Mouse (Mus musculus) heart, postnatal 0 days (tissue): Measurements from ENCODE around the gene Ctsll3. TPM values are rescaled to one million over a fixed set of nuclear protein-coding genes. Genes with fewer than 3 reads are reported as not detected.
A peak's percentile ranks its signal among the peaks of the same experiment; 100 is the strongest.

Experiments
- ATAC-seq: fragments of 200-750 bp; cut with Nextera tagmentation; 2 replicates; pipeline ENCODE4 v1.8.0; 2017; ENCODE audit warnings: low read depth, moderate number of reproducible peaks, moderate library complexity; ENCODE audit not compliant: insufficient read depth
- DNase-seq: peaks from one replicate; pipeline ENCODE4 v3.0.0-alpha.2; 2016; ENCODE audit warnings: low spot score
- H3K27ac ChIP-seq: fragments of 300-500 bp; sonication (generic); 2 replicates; pipeline ENCODE4 v1.5.1; 2014; ENCODE audit warnings: low read depth, mild to moderate bottlenecking
- H3K27me3 ChIP-seq: fragments of 300-500 bp; sonication (generic); 2 replicates; pipeline ENCODE4 v1.6.1; 2014; ENCODE audit warnings: low read length, mixed read lengths; ENCODE audit not compliant: control insufficient read depth, insufficient read depth
- H3K36me3 ChIP-seq: fragments of 300-500 bp; sonication (generic); replicated peaks from 2 replicates; pipeline ENCODE4 v1.6.1; 2014; ENCODE audit warnings: low read length, mixed read lengths; ENCODE audit not compliant: control insufficient read depth, insufficient read depth
- H3K4me1 ChIP-seq: fragments of 300-500 bp; sonication (generic); 2 replicates; pipeline ENCODE4 v1.6.1; 2014; ENCODE audit warnings: antibody characterized with exemption; ENCODE audit not compliant: control insufficient read depth, insufficient read depth
- H3K4me2 ChIP-seq: fragments of 300-500 bp; sonication (generic); 2 replicates; pipeline ENCODE4 v1.6.1; 2014; ENCODE audit warnings: low read depth, mild to moderate bottlenecking, low read length, moderate library complexity
- H3K4me3 ChIP-seq: fragments of 300-500 bp; sonication (generic); 2 replicates; pipeline ENCODE4 v1.5.1; 2014; ENCODE audit warnings: low read depth, low read length
- H3K9ac ChIP-seq: fragments of 300-500 bp; sonication (generic); replicated peaks from 2 replicates; pipeline ENCODE4 v1.6.1; 2014; ENCODE audit warnings: low read depth, low read length, mixed read lengths
- H3K9me3 ChIP-seq: fragments of 300-500 bp; sonication (generic); replicated peaks from 2 replicates; pipeline ENCODE4 v1.6.1; 2016; ENCODE audit warnings: low read length; ENCODE audit not compliant: control insufficient read depth
- CTCF ChIP-seq: IDR thresholded peaks from 2 replicates; pipeline ENCODE4 v1.5.1; 2016; ENCODE audit warnings: antibody characterized with exemption, control low read depth, low read depth
- EP300 ChIP-seq: IDR thresholded peaks from 2 replicates; pipeline ENCODE4 v1.6.1; 2016; ENCODE audit warnings: antibody characterized with exemption, low read depth
- WGBS: fragments of 180-500 bp; shearing (Covaris S2); extraction: QIAGEN DNeasy Blood & Tissue Kit; methylation state at CpG from one replicate; pipeline ENCODE4 v1.1.7; 2014; 5-methylcytosine and 5-hydroxymethylcytosine counted together
- polyA plus RNA-seq: library from polyadenylated mRNA; unstranded; fragments of >200 nt; fragmentation: Nextera tagmentation; extraction: Ambion mirVana; gene quantifications from 2 replicates; pipeline ENCODE4 v1.2.1, GENCODE M21; 2015
- total RNA-seq: library from RNA; depleted of rRNA; stranded (reverse); fragments of >200 nt; gene quantifications from 2 replicates; pipeline ENCODE4 v1.2.3, GENCODE M21; 2014; ENCODE audit warnings: low replicate concordance

Ctsll3 gene
- total and polyA plus RNA-seq, 2 experiments from 2014 or later: not detected

DNA sequence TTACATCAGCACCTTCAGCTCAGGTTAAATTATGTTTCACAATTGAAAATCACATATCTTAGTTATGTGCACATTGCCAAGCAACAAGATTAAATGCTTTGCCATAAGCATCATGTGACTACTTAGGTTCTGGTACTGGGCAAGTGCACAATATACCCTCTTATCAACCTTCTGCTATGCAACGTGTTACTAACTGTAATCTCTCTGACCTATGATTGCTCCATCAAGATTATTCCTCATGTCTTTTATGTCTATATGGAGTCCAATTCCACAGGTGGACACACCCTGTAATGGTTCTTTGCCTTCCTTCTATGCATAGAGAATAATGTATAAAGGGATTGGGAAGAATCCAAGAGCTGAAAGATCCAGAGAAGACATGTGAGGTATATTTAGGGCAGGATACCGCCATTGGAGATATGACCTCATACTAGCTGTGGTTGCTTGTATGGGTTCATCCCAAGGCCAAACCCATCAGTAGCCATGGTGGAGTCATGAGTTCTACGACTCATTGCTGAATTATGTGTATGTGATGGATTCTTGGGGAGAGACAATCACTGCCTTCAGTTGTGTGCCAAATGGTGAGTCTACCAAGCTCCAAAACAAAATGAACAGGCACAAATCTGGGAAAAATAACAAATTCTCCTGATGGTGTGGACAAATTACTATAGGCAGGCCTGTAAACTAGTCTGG, 18.0 kb upstream of the Ctsll3 start:
- H3K9ac ChIP-seq: no peak overlapping the region
- no peak overlapping the region for H3K4me3 ChIP-seq
- H3K27me3 ChIP-seq: no peaks in the 10 kb centered on the region
- no peaks in the 10 kb centered on the region for H3K4me1 ChIP-seq
- DNase-seq (no peak), ATAC-seq (no peak)
- no peak for TF ChIP-seq EP300
- no peak for TF ChIP-seq CTCF
- no peak overlapping the region for H3K27ac ChIP-seq
- H3K9me3 ChIP-seq: no peaks in the 10 kb centered on the region
- no peak overlapping the region for H3K4me2 ChIP-seq
- WGBS: 47% methylated on average over 3 of the region's 3 CpGs
- no peaks in the 10 kb centered on the region for H3K36me3 ChIP-seq

DNA sequence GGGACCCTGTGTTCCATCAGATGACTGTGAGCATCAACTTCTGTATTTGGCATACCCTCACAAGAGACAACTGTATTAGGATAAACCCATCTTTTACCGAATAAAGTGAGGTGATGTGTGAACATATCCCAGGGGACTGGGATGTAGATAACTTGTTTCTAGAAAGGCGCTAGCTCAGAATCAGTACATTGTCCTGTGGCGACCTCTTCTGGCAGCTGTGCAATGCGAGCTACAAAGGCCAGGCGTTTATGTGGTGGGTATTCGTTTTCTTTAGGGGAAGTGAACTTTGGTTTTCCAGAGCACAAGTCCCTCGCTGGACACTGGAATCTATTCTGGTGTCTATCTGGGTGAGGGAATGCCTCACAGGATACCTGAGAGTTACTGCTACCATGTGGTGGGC, 16.8 kb upstream of the Ctsll3 start:
- no peaks in the 10 kb centered on the region for H3K9me3 ChIP-seq
- ATAC-seq (no peak), DNase-seq (peak; percentile 26)
- no peaks in the 10 kb centered on the region for H3K27me3 ChIP-seq
- no peak overlapping the region for H3K27ac ChIP-seq
- H3K9ac ChIP-seq: no peak overlapping the region
- H3K4me2 ChIP-seq: no peak overlapping the region
- TF ChIP-seq EP300: no peak
- peak; percentile 73 for TF ChIP-seq CTCF
- no peak overlapping the region for H3K4me3 ChIP-seq
- no peaks in the 10 kb centered on the region for H3K36me3 ChIP-seq
- no peaks in the 10 kb centered on the region for H3K4me1 ChIP-seq
- WGBS: 4% methylated on average over 7 of the region's 7 CpGs

DNA sequence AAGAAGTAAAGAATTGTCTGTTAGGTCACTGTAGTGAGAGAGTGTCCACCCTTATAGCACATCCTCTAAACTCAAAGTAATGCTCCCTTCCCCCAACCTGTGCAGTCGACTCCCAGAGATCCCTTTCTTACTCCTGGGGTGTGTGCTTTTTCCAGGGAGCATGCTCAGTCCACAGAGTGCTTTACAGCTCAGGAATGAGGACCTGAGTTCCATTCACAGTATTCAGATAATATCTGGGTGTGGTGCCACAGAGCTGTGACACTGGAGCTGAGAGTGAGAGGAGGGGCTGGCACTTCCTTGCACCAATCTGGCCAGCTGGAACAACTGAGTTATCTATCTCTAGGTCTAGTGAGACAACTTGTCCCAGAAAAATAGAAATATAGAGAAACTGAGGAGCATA, 11.1 kb upstream of the Ctsll3 start:
- no peaks in the 10 kb centered on the region for H3K27me3 ChIP-seq
- no peak overlapping the region for H3K27ac ChIP-seq
- ATAC-seq (no peak), DNase-seq (no peak)
- H3K4me2 ChIP-seq: no peak overlapping the region
- no peak overlapping the region for H3K9ac ChIP-seq
- TF ChIP-seq EP300: no peak
- TF ChIP-seq CTCF: no peak
- H3K4me3 ChIP-seq: no peak overlapping the region
- WGBS: 48% methylated on average over 1 of the region's 1 CpGs
- H3K4me1 ChIP-seq: no peaks in the 10 kb centered on the region
- H3K9me3 ChIP-seq: no peaks in the 10 kb centered on the region
- no peaks in the 10 kb centered on the region for H3K36me3 ChIP-seq

DNA sequence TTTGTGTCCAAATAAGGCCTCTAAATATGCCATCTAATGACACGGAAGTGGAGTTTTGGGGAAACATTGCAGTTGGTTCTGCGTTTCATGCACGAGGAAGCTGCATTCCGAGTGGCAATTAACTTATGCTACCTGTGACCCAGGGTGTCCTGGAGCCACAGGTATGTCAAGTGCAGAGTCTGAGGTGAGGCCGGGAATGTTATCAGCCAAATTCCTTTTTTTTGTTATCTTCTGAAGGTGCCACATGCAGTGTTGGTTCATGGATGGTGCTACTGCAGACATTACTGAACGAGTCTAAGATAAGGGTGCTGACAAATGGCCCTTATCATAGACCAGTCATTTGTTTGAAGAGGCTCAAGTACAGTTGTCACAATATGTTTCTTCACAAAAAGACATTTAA, 10.1 kb upstream of the Ctsll3 start:
- H3K4me1 ChIP-seq: no peaks in the 10 kb centered on the region
- no peak overlapping the region for H3K4me3 ChIP-seq
- no peak overlapping the region for H3K27ac ChIP-seq
- H3K4me2 ChIP-seq: no peak overlapping the region
- no peaks in the 10 kb centered on the region for H3K27me3 ChIP-seq
- ATAC-seq (no peak), DNase-seq (no peak)
- no peak overlapping the region for H3K9ac ChIP-seq
- H3K36me3 ChIP-seq: no peaks in the 10 kb centered on the region
- 53% methylated on average over 6 of the region's 6 CpGs for WGBS
- TF ChIP-seq EP300 (no peak), CTCF (no peak)
- H3K9me3 ChIP-seq: no peaks in the 10 kb centered on the region

DNA sequence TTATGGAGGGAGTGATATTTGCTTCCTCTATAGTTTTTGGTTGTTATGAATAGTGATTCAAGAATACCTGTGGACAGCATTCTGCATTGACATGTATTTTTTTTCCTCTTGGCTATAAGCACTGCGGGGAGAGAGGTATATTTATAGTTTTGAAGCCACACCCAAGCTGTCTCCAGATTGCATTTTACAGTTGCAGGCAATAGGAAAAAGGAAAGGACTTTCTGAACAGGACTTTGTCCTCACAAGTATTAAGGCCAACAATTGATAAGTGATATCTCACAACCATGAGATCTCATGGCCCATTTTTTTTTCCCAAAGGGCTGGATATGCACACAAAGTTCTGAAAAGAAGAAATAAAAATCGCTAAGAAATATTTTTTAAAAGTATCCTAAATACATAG, 7.0 kb upstream of the Ctsll3 start:
- DNase-seq: no peak
- no peaks in the 10 kb centered on the region for H3K4me1 ChIP-seq
- no peak overlapping the region for H3K4me2 ChIP-seq
- H3K9me3 ChIP-seq: no peaks in the 10 kb centered on the region
- no peaks in the 10 kb centered on the region for H3K36me3 ChIP-seq
- H3K9ac ChIP-seq: no peak overlapping the region
- TF ChIP-seq EP300: no peak
- TF ChIP-seq CTCF: no peak
- H3K27ac ChIP-seq: no peak overlapping the region
- 39% methylated on average over 2 of the region's 2 CpGs for WGBS
- ATAC-seq: no peak
- no peak overlapping the region for H3K4me3 ChIP-seq
- H3K27me3 ChIP-seq: no peaks in the 10 kb centered on the region

DNA sequence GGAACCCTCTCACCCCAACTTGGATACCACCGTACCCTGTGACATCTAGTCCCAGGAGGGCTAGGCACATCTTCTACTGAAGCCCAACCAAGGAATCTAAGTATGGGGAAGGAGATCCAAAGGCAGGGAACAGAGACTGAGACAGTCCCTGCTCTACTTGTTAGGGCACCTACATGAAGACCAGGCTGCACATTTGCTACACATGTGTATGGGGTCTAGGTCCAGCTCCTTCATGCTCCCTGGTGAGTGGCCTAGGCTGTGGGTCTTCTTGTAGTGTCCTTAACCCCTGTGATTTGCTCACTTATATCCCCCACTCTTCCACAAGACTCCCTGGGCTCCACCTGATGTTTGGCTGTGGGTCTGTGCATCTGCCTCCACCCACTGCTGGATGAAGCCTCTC, 13.2 kb downstream of the Ctsll3 start:
- H3K4me3 ChIP-seq: no peak overlapping the region
- TF ChIP-seq EP300: no peak
- TF ChIP-seq CTCF: no peak
- H3K4me1 ChIP-seq: no peaks in the 10 kb centered on the region
- ATAC-seq (no peak), DNase-seq (no peak)
- H3K36me3 ChIP-seq: no peaks in the 10 kb centered on the region
- no peak overlapping the region for H3K9ac ChIP-seq
- no peaks in the 10 kb centered on the region for H3K27me3 ChIP-seq
- 64% methylated on average over 1 of the region's 1 CpGs for WGBS
- no peaks in the 10 kb centered on the region for H3K9me3 ChIP-seq
- H3K4me2 ChIP-seq: no peak overlapping the region
- no peak overlapping the region for H3K27ac ChIP-seq
